Mouse (Mus musculus): ENCODE measurements around the gene Mapk12. TPM values are rescaled to one million over a fixed set of nuclear protein-coding genes. Genes with fewer than 3 reads are reported as not detected.

The Mapk12 gene
- polyA plus RNA-seq, 1 experiment from 2014 or later = 14.4 TPM

- H3K4me1 ChIP-seq (ENCODE audit: insufficient read depth, low read depth, low read length) = peaks cover 47% of the 10 kb centered on the region
- 80% methylated on average over 5 of the region's 5 CpGs for WGBS
- no peak overlapping the region for H3K4me3 ChIP-seq (ENCODE audit: low read depth, low read length)
- H3K9ac ChIP-seq (replicated peaks; ENCODE audit: low read depth) = no peak overlapping the region
- H3K27me3 ChIP-seq (replicated peaks; ENCODE audit: insufficient read depth, low read length) = no peaks in the 10 kb centered on the region
- no peak overlapping the region for H3K4me2 ChIP-seq (replicated peaks; ENCODE audit: low read depth, low read length)
- no peak for TF ChIP-seq EP300 (IDR thresholded peaks at IDR 0.05)
- no peak for TF ChIP-seq CTCF (IDR thresholded peaks at IDR 0.05)
- no peak for DNase-seq (ENCODE audit: low spot score)
- peaks cover 8% of the 10 kb centered on the region; the same call in 1 of the 2 replicates for H3K36me3 ChIP-seq (ENCODE audit: insufficient read depth, low read length)
- H3K27ac ChIP-seq (ENCODE audit: low read length) = no peak overlapping the region
- no peak for ATAC-seq
- H3K9me3 ChIP-seq (ENCODE audit: low read length) = no peaks in the 10 kb centered on the region
Measured at GRCm38 (mm10) chr15:89171526-89172051, 31.1 kb upstream of the Mapk12 start.

- TF ChIP-seq EP300 (IDR thresholded peaks at IDR 0.05) (peak; percentile 64), CTCF (IDR thresholded peaks at IDR 0.05) (no peak)
- no peak overlapping the region for H3K4me3 ChIP-seq (ENCODE audit: low read depth, low read length)
- H3K9ac ChIP-seq (replicated peaks; ENCODE audit: low read depth) = no peak overlapping the region
- WGBS = 17% methylated on average over 3 of the region's 3 CpGs
- no peaks in the 10 kb centered on the region for H3K9me3 ChIP-seq (ENCODE audit: low read length)
- H3K36me3 ChIP-seq (ENCODE audit: insufficient read depth, low read length) = peaks cover 21% of the 10 kb centered on the region
- peak; percentile 32 for ATAC-seq
- peak; percentile 72 for DNase-seq (ENCODE audit: low spot score)
- peak overlapping the region; percentile 90 for H3K27ac ChIP-seq (ENCODE audit: low read length)
- peaks cover 37% of the 10 kb centered on the region for H3K4me1 ChIP-seq (ENCODE audit: insufficient read depth, low read depth, low read length)
- no peaks in the 10 kb centered on the region for H3K27me3 ChIP-seq (replicated peaks; ENCODE audit: insufficient read depth, low read length)
- 0 out of 2 replicates have a peak overlapping the region, but pooled peaks have one; percentile 40 for H3K4me2 ChIP-seq (replicated peaks; ENCODE audit: low read depth, low read length)
Measured at GRCm38 (mm10) chr15:89170102-89170501, 29.6 kb upstream of the Mapk12 start.

- H3K36me3 ChIP-seq (ENCODE audit: insufficient read depth, low read length) = peaks cover 28% of the 10 kb centered on the region
- peaks cover 30% of the 10 kb centered on the region for H3K4me1 ChIP-seq (ENCODE audit: insufficient read depth, low read depth, low read length)
- no peaks in the 10 kb centered on the region for H3K9me3 ChIP-seq (ENCODE audit: low read length)
- peak overlapping the region; percentile 44; the same call in 1 of the 2 replicates for H3K9ac ChIP-seq (replicated peaks; ENCODE audit: low read depth)
- DNase-seq (ENCODE audit: low spot score) (peak; percentile 95), ATAC-seq (peak; percentile 86)
- no peak for TF ChIP-seq CTCF (IDR thresholded peaks at IDR 0.05)
- TF ChIP-seq EP300 (IDR thresholded peaks at IDR 0.05) = no peak
- no peaks in the 10 kb centered on the region for H3K27me3 ChIP-seq (replicated peaks; ENCODE audit: insufficient read depth, low read length)
- H3K27ac ChIP-seq (ENCODE audit: low read length) = peak overlapping the region; percentile 90
- 9% methylated on average over 10 of the region's 10 CpGs for WGBS
- H3K4me2 ChIP-seq (replicated peaks; ENCODE audit: low read depth, low read length) = peak overlapping the region; percentile 40
- peak overlapping the region; percentile 8; the same call in 1 of the 2 replicates for H3K4me3 ChIP-seq (ENCODE audit: low read depth, low read length)
Measured at GRCm38 (mm10) chr15:89169431-89169830, 28.9 kb upstream of the Mapk12 start.

- peaks cover 33% of the 10 kb centered on the region for H3K36me3 ChIP-seq (ENCODE audit: insufficient read depth, low read length)
- ATAC-seq (no peak), DNase-seq (ENCODE audit: low spot score) (no peak)
- no peaks in the 10 kb centered on the region for H3K9me3 ChIP-seq (ENCODE audit: low read length)
- peak overlapping the region; percentile 90 for H3K27ac ChIP-seq (ENCODE audit: low read length)
- TF ChIP-seq CTCF (IDR thresholded peaks at IDR 0.05) (no peak), EP300 (IDR thresholded peaks at IDR 0.05) (no peak)
- H3K9ac ChIP-seq (replicated peaks; ENCODE audit: low read depth) = peak overlapping the region; percentile 44; the same call in 1 of the 2 replicates
- H3K4me1 ChIP-seq (ENCODE audit: insufficient read depth, low read depth, low read length) = peaks cover 25% of the 10 kb centered on the region
- 30% methylated on average over 10 of the region's 10 CpGs for WGBS
- H3K4me3 ChIP-seq (ENCODE audit: low read depth, low read length) = peak overlapping the region; percentile 8; the same call in 1 of the 2 replicates
- no peaks in the 10 kb centered on the region for H3K27me3 ChIP-seq (replicated peaks; ENCODE audit: insufficient read depth, low read length)
- H3K4me2 ChIP-seq (replicated peaks; ENCODE audit: low read depth, low read length) = peak overlapping the region; percentile 40
Measured at GRCm38 (mm10) chr15:89168922-89169321, 28.4 kb upstream of the Mapk12 start.

GRCm38 (mm10) chr15:89165478-89165877 is 25.0 kb upstream of the Mapk12 start:
- no peaks in the 10 kb centered on the region for H3K27me3 ChIP-seq (replicated peaks; ENCODE audit: insufficient read depth, low read length)
- TF ChIP-seq EP300 (IDR thresholded peaks at IDR 0.05) (no peak), CTCF (IDR thresholded peaks at IDR 0.05) (no peak)
- no peak overlapping the region for H3K9ac ChIP-seq (replicated peaks; ENCODE audit: low read depth)
- peaks cover 14% of the 10 kb centered on the region for H3K4me1 ChIP-seq (ENCODE audit: insufficient read depth, low read depth, low read length)
- peaks cover 47% of the 10 kb centered on the region for H3K36me3 ChIP-seq (ENCODE audit: insufficient read depth, low read length)
- no peak overlapping the region for H3K27ac ChIP-seq (ENCODE audit: low read length)
- DNase-seq (ENCODE audit: low spot score) (no peak), ATAC-seq (no peak)
- no peaks in the 10 kb centered on the region for H3K9me3 ChIP-seq (ENCODE audit: low read length)
- H3K4me2 ChIP-seq (replicated peaks; ENCODE audit: low read depth, low read length) = no peak overlapping the region
- no peak overlapping the region for H3K4me3 ChIP-seq (ENCODE audit: low read depth, low read length)
- WGBS = 84% methylated on average over 12 of the region's 12 CpGs

GRCm38 (mm10) chr15:89161397-89161796 is 20.9 kb upstream of the Mapk12 start:
- Histone ChIP-seq H3K27me3 (replicated peaks; ENCODE audit: insufficient read depth, low read length) (no peaks in the 10 kb centered on the region), H3K9me3 (ENCODE audit: low read length) (no peaks in the 10 kb centered on the region), H3K4me3 (ENCODE audit: low read depth, low read length) (no peak overlapping the region), H3K4me1 (ENCODE audit: insufficient read depth, low read depth, low read length) (peaks cover 5% of the 10 kb centered on the region; the same call in 1 of the 2 replicates), H3K4me2 (replicated peaks; ENCODE audit: low read depth, low read length) (no peak overlapping the region), H3K27ac (ENCODE audit: low read length) (peak overlapping the region; percentile 59), H3K36me3 (ENCODE audit: insufficient read depth, low read length) (peaks cover 55% of the 10 kb centered on the region), H3K9ac (replicated peaks; ENCODE audit: low read depth) (no peak overlapping the region)
- TF ChIP-seq CTCF (IDR thresholded peaks at IDR 0.05) = no peak
- peak; percentile 77 for TF ChIP-seq EP300 (IDR thresholded peaks at IDR 0.05)
- DNase-seq (ENCODE audit: low spot score) = peak; percentile 81
- peak; percentile 83 for ATAC-seq
- WGBS = 48% methylated on average over 7 of the region's 9 CpGs
